Mouse (Mus musculus) stomach, postnatal 0 days (tissue): ENCODE results near the gene Ier5.

Experiments
- CTCF ChIP-seq: IDR thresholded peaks from 2 replicates; pipeline ENCODE4 v1.5.1; 2016; ENCODE audit warnings: antibody characterized with exemption, low read depth, mild to moderate bottlenecking, moderate library complexity
- EP300 ChIP-seq: optimal IDR thresholded peaks from 2 replicates; pipeline ENCODE3; 2016; ENCODE audit warnings: antibody characterized with exemption

- TF ChIP-seq CTCF: no peak
- no peak for TF ChIP-seq EP300
Measured at GRCm38 (mm10) chr1:155083271-155084265, 15.9 kb downstream of the Ier5 start.
